Mouse (Mus musculus) hindbrain, postnatal 0 days (tissue): Measurements from ENCODE around the gene Ubash3b. TPM values are rescaled to one million over a fixed set of nuclear protein-coding genes. Genes with fewer than 3 reads are reported as not detected.

ENCODE experiments used
- ATAC-seq: fragments of 200-750 bp; cut with Nextera tagmentation; 2 replicates; pipeline ENCODE4 v1.8.0; 2017; ENCODE audit warnings: mild to moderate bottlenecking, moderate TSS enrichment, moderate library complexity
- DNase-seq: peaks from one replicate; pipeline ENCODE4 v3.0.0-alpha.2; 2015; ENCODE audit warnings: low spot score
- H3K27ac ChIP-seq: fragments of 300-500 bp; sonication (generic); 2 replicates; pipeline ENCODE4 v1.5.1; 2014; ENCODE audit warnings: mild to moderate bottlenecking
- H3K27me3 ChIP-seq: fragments of 300-500 bp; sonication (generic); 2 replicates; pipeline ENCODE4 v1.6.1; 2014; ENCODE audit warnings: low read length, mixed read lengths; ENCODE audit not compliant: insufficient read depth
- H3K36me3 ChIP-seq: fragments of 300-500 bp; sonication (generic); 2 replicates; pipeline ENCODE4 v1.6.1; 2014; ENCODE audit warnings: low read length, mixed read lengths; ENCODE audit not compliant: insufficient read depth
- H3K4me1 ChIP-seq: fragments of 300-500 bp; sonication (generic); 2 replicates; pipeline ENCODE4 v1.6.1; 2014; ENCODE audit warnings: antibody characterized with exemption, low read length, mixed read lengths; ENCODE audit not compliant: insufficient read depth
- H3K4me2 ChIP-seq: fragments of 300-500 bp; sonication (generic); 2 replicates; pipeline ENCODE4 v1.6.1; 2014; ENCODE audit warnings: low read depth, mild to moderate bottlenecking, low read length, moderate library complexity, mixed read lengths
- H3K4me3 ChIP-seq: fragments of 300-500 bp; sonication (generic); 2 replicates; pipeline ENCODE4 v1.5.1; 2014; ENCODE audit warnings: low read length
- H3K9ac ChIP-seq: fragments of 300-500 bp; sonication (generic); replicated peaks from 2 replicates; pipeline ENCODE4 v1.6.1; 2014; ENCODE audit warnings: mild to moderate bottlenecking, low read length, moderate library complexity, mixed read lengths
- H3K9me3 ChIP-seq: fragments of 300-500 bp; sonication (generic); 2 replicates; pipeline ENCODE4 v1.6.1; 2016; ENCODE audit warnings: low read length, mixed read lengths
- CTCF ChIP-seq: IDR thresholded peaks from 2 replicates; pipeline ENCODE4 v1.5.1; 2016; ENCODE audit warnings: antibody characterized with exemption, control low read depth, low read depth
- WGBS: fragments of 180-500 bp; shearing (Covaris S2); extraction: QIAGEN DNeasy Blood & Tissue Kit; methylation state at CpG from one replicate; pipeline ENCODE4 v1.1.7; 2014; 5-methylcytosine and 5-hydroxymethylcytosine counted together
- polyA plus RNA-seq: library from polyadenylated mRNA; unstranded; fragments of >200 nt; fragmentation: Nextera tagmentation; extraction: Ambion mirVana; gene quantifications from 2 replicates; pipeline ENCODE4 v1.2.1, GENCODE M21; 2015
- total RNA-seq: library from RNA; depleted of rRNA; stranded (reverse); fragments of >200 nt; gene quantifications from 2 replicates; pipeline ENCODE4 v1.2.3, GENCODE M21; 2014

The Ubash3b gene
- total and polyA plus RNA-seq, 2 experiments from 2014 or later = 28.6 to 41.3 TPM

- Histone ChIP-seq H3K36me3 (no peaks in the 10 kb centered on the region), H3K27me3 (no peaks in the 10 kb centered on the region), H3K9me3 (no peaks in the 10 kb centered on the region), H3K4me3 (no peak overlapping the region), H3K9ac (no peak overlapping the region), H3K4me2 (no peak overlapping the region), H3K4me1 (peaks cover 12% of the 10 kb centered on the region; the same call in 1 of the 2 replicates), H3K27ac (no peak overlapping the region)
- TF ChIP-seq CTCF = no peak
- ATAC-seq (no peak), DNase-seq (no peak)
- 75% methylated on average over 6 of the region's 6 CpGs for WGBS
Observed at GRCm38 (mm10) chr9:41060617-41061016, 100.9 kb downstream of the Ubash3b start.

- no peak for TF ChIP-seq CTCF
- no peak overlapping the region for H3K4me3 ChIP-seq
- no peak for DNase-seq
- H3K27ac ChIP-seq = no peak overlapping the region
- H3K4me2 ChIP-seq = no peak overlapping the region
- peaks cover 22% of the 10 kb centered on the region for H3K4me1 ChIP-seq
- H3K9ac ChIP-seq = no peak overlapping the region
- H3K9me3 ChIP-seq = no peaks in the 10 kb centered on the region
- WGBS = 71% methylated on average over 8 of the region's 8 CpGs
- no peaks in the 10 kb centered on the region for H3K27me3 ChIP-seq
- H3K36me3 ChIP-seq = no peaks in the 10 kb centered on the region
- no peak for ATAC-seq
Observed at GRCm38 (mm10) chr9:41058765-41059535, 102.5 kb downstream of the Ubash3b start.

- Histone ChIP-seq H3K4me3 (no peak overlapping the region), H3K9ac (no peak overlapping the region), H3K36me3 (no peaks in the 10 kb centered on the region), H3K9me3 (no peaks in the 10 kb centered on the region), H3K4me2 (no peak overlapping the region), H3K4me1 (peaks cover 22% of the 10 kb centered on the region), H3K27ac (peak overlapping the region; percentile 71), H3K27me3 (no peaks in the 10 kb centered on the region)
- no peak for TF ChIP-seq CTCF
- 43% methylated on average over 9 of the region's 9 CpGs for WGBS
- peak; percentile 80 for DNase-seq
- ATAC-seq = peak; percentile 84
Observed at GRCm38 (mm10) chr9:41054166-41054565, 107.3 kb downstream of the Ubash3b start.

DNA sequence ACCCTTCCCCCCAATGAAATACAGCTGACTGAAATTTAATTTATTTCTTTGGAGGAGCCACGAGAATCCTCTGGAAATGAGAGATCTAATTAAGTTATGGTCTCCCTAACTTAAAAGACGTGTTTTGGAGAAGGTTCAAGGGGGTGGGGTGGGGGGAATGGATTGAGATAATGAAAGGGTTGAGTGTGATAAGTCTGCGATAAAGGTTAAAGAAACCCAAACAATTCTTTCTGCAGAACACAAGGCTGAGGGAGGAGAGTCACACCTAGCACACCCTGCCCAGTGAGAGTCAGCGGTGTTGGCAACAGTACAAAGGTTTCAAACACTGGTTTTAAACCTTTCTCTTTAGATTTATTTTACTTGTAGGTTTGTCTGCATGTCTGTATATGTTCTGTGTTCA, 108.0 kb downstream of the Ubash3b start:
- no peak for ATAC-seq
- no peak overlapping the region for H3K4me3 ChIP-seq
- no peaks in the 10 kb centered on the region for H3K9me3 ChIP-seq
- H3K4me2 ChIP-seq = no peak overlapping the region
- H3K36me3 ChIP-seq = peaks cover 3% of the 10 kb centered on the region; the same call in 1 of the 2 replicates
- no peaks in the 10 kb centered on the region for H3K27me3 ChIP-seq
- no peak for TF ChIP-seq CTCF
- no peak for DNase-seq
- 56% methylated on average over 4 of the region's 4 CpGs for WGBS
- peak overlapping the region; percentile 71 for H3K27ac ChIP-seq
- H3K9ac ChIP-seq = no peak overlapping the region
- peaks cover 22% of the 10 kb centered on the region for H3K4me1 ChIP-seq

DNA sequence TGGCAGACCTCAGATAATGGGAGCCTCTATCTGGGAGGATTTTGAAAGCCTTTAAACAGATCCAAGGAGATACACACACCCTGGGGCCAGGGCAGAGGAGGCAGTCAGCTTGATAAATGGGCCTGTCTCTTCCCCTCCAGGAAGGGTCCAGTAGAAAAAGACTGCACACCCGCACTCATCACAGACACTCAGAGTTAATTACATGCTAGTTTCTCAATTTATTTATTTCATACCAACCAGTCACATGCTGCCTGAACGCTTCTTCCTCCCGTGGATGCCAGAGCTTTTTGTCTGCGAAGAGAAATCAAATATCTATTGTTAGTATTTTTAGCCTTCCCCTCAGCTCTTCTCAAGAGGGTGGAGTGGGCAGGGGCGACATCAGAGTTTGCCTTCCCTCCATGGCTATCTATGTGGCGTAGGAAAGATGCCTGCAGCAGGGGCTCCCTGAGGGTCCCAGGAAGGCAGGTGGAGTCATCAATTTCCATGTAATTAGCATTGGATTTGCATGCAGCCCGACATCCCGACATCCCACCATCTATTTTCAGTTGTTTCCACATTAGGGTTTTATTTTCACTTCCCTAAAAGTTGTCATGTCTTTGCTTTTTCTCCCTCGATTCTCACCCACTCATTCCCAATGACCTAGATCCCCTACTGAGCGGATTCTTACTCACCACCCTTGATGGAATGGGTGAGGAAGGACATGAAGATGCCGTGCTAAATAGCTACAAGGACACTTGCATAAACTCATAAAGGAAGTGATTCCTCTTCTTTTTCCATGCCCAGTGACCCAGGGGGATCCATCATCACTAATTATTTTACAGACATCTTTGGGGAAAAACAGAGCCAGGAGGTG, 110.2 kb downstream of the Ubash3b start:
- Histone ChIP-seq H3K4me3 (no peak overlapping the region), H3K9ac (no peak overlapping the region), H3K9me3 (no peaks in the 10 kb centered on the region), H3K27ac (peak overlapping the region; percentile 51; the same call in 1 of the 2 replicates), H3K4me1 (peaks cover 22% of the 10 kb centered on the region), H3K36me3 (peaks cover 7% of the 10 kb centered on the region; the same call in 1 of the 2 replicates), H3K27me3 (no peaks in the 10 kb centered on the region), H3K4me2 (no peak overlapping the region)
- no peak for ATAC-seq
- peak; percentile 17 for DNase-seq
- WGBS = 40% methylated on average over 11 of the region's 11 CpGs
- no peak for TF ChIP-seq CTCF

- TF ChIP-seq CTCF = no peak
- H3K4me3 ChIP-seq = no peak overlapping the region
- H3K9me3 ChIP-seq = no peaks in the 10 kb centered on the region
- peaks cover 22% of the 10 kb centered on the region for H3K4me1 ChIP-seq
- DNase-seq = peak; percentile 10
- 49% methylated on average over 12 of the region's 12 CpGs for WGBS
- ATAC-seq = no peak
- peak overlapping the region; percentile 51; the same call in 1 of the 2 replicates for H3K27ac ChIP-seq
- H3K36me3 ChIP-seq = peaks cover 7% of the 10 kb centered on the region; the same call in 1 of the 2 replicates
- no peak overlapping the region for H3K9ac ChIP-seq
- H3K27me3 ChIP-seq = no peaks in the 10 kb centered on the region
- H3K4me2 ChIP-seq = no peak overlapping the region
Observed at GRCm38 (mm10) chr9:41050331-41051079, 111.0 kb downstream of the Ubash3b start.
